Mouse (Mus musculus) liver, embryonic 16.5 days (tissue): ENCODE data around the gene Dthd1. TPM values are rescaled to one million over a fixed set of nuclear protein-coding genes. Genes with fewer than 3 reads are reported as not detected.
A peak's percentile ranks its signal among the peaks of the same experiment; 100 is the strongest.

Source experiments
- ATAC-seq: fragments of 200-750 bp; cut with Nextera tagmentation; 2 replicates; pipeline ENCODE4 v1.8.0; 2017; ENCODE audit warnings: low read depth, mild to moderate bottlenecking, moderate number of reproducible peaks, moderate library complexity
- H3K27ac ChIP-seq: fragments of 300-500 bp; sonication (generic); 2 replicates; pipeline ENCODE4 v1.5.1; 2014; ENCODE audit warnings: mild to moderate bottlenecking, low read length
- H3K27me3 ChIP-seq: fragments of 300-500 bp; sonication (generic); 2 replicates; pipeline ENCODE4 v1.6.1; 2014; ENCODE audit warnings: low read depth, low read length, mixed read lengths; ENCODE audit not compliant: control insufficient read depth, insufficient read depth
- H3K36me3 ChIP-seq: fragments of 300-500 bp; sonication (generic); 2 replicates; pipeline ENCODE4 v1.6.1; 2014; ENCODE audit warnings: mild to moderate bottlenecking; ENCODE audit not compliant: control insufficient read depth, insufficient read depth
- H3K4me1 ChIP-seq: fragments of 300-500 bp; sonication (generic); 2 replicates; pipeline ENCODE4 v1.6.1; 2014; ENCODE audit warnings: low read depth, low read length, mixed read lengths; ENCODE audit not compliant: control insufficient read depth
- H3K4me2 ChIP-seq: fragments of 300-500 bp; sonication (generic); 2 replicates; pipeline ENCODE4 v1.6.1; 2014; ENCODE audit warnings: low read depth, low read length, mixed read lengths
- H3K4me3 ChIP-seq: fragments of 300-500 bp; sonication (generic); 2 replicates; pipeline ENCODE4 v1.5.1; 2014; ENCODE audit warnings: low read depth, mild to moderate bottlenecking, low read length
- H3K9ac ChIP-seq: fragments of 300-500 bp; sonication (generic); 2 replicates; pipeline ENCODE4 v1.6.1; 2014; ENCODE audit warnings: low read depth, low read length
- H3K9me3 ChIP-seq: fragments of 300-500 bp; sonication (generic); replicated peaks from 2 replicates; pipeline ENCODE4 v1.6.1; 2016; ENCODE audit warnings: low read length; ENCODE audit not compliant: control insufficient read depth
- WGBS: fragments of 180-500 bp; shearing (Covaris S2); extraction: QIAGEN DNeasy Blood & Tissue Kit; methylation state at CpG from one replicate; pipeline ENCODE4 v1.1.7; 2014; ENCODE audit not compliant: insufficient replicate concordance; 5-methylcytosine and 5-hydroxymethylcytosine counted together
- polyA plus RNA-seq: library from polyadenylated mRNA; unstranded; fragments of >200 nt; fragmentation: Nextera tagmentation; extraction: Ambion mirVana; gene quantifications from 2 replicates; pipeline ENCODE4 v1.2.1, GENCODE M21; 2015

Dthd1 gene
- polyA plus RNA-seq, 1 experiment from 2014 or later = not detected

- no peaks in the 10 kb centered on the region for H3K36me3 ChIP-seq
- no peaks in the 10 kb centered on the region for H3K27me3 ChIP-seq
- ATAC-seq = no peak
- no peak overlapping the region for H3K4me3 ChIP-seq
- H3K9ac ChIP-seq = no peak overlapping the region
- H3K4me2 ChIP-seq = no peak overlapping the region
- H3K27ac ChIP-seq = no peak overlapping the region
- H3K9me3 ChIP-seq = no peaks in the 10 kb centered on the region
- no peaks in the 10 kb centered on the region for H3K4me1 ChIP-seq
- WGBS = 65% methylated on average over 5 of the region's 5 CpGs
These were observed 22.6 kb upstream of the Dthd1 start for GRCm38 (mm10) chr5:62790921-62791564.

GRCm38 (mm10) chr5:62792776-62793175 lies 20.8 kb upstream of the Dthd1 start:
- ATAC-seq = no peak
- H3K27ac ChIP-seq = no peak overlapping the region
- no peaks in the 10 kb centered on the region for H3K4me1 ChIP-seq
- H3K4me3 ChIP-seq = no peak overlapping the region
- no peaks in the 10 kb centered on the region for H3K27me3 ChIP-seq
- no peak overlapping the region for H3K9ac ChIP-seq
- no peaks in the 10 kb centered on the region for H3K36me3 ChIP-seq
- WGBS = 63% methylated on average over 1 of the region's 1 CpGs
- no peaks in the 10 kb centered on the region for H3K9me3 ChIP-seq
- no peak overlapping the region for H3K4me2 ChIP-seq

- Histone ChIP-seq H3K4me3 (no peak overlapping the region), H3K9me3 (no peaks in the 10 kb centered on the region), H3K4me1 (no peaks in the 10 kb centered on the region), H3K4me2 (no peak overlapping the region), H3K27me3 (no peaks in the 10 kb centered on the region), H3K36me3 (no peaks in the 10 kb centered on the region), H3K27ac (no peak overlapping the region), H3K9ac (no peak overlapping the region)
- ATAC-seq = no peak
- WGBS = 47% methylated on average over 1 of the region's 1 CpGs
These were observed 420 bp downstream of the Dthd1 start for GRCm38 (mm10) chr5:62814072-62814414.

GRCm38 (mm10) chr5:62815741-62816140 lies 2.1 kb downstream of the Dthd1 start:
- H3K4me3 ChIP-seq = no peak overlapping the region
- WGBS = 45% methylated on average over 1 of the region's 1 CpGs
- H3K27me3 ChIP-seq = no peaks in the 10 kb centered on the region
- H3K9me3 ChIP-seq = no peaks in the 10 kb centered on the region
- no peaks in the 10 kb centered on the region for H3K4me1 ChIP-seq
- ATAC-seq = no peak
- no peak overlapping the region for H3K4me2 ChIP-seq
- H3K36me3 ChIP-seq = no peaks in the 10 kb centered on the region
- H3K9ac ChIP-seq = no peak overlapping the region
- H3K27ac ChIP-seq = no peak overlapping the region

- H3K4me3 ChIP-seq = no peak overlapping the region
- WGBS = 56% methylated on average over 2 of the region's 2 CpGs
- H3K9me3 ChIP-seq = no peaks in the 10 kb centered on the region
- no peaks in the 10 kb centered on the region for H3K36me3 ChIP-seq
- H3K27ac ChIP-seq = no peak overlapping the region
- H3K9ac ChIP-seq = no peak overlapping the region
- H3K27me3 ChIP-seq = no peaks in the 10 kb centered on the region
- no peaks in the 10 kb centered on the region for H3K4me1 ChIP-seq
- H3K4me2 ChIP-seq = no peak overlapping the region
- no peak for ATAC-seq
These were observed 5.9 kb downstream of the Dthd1 start for GRCm38 (mm10) chr5:62819567-62819966.

- ATAC-seq = no peak
- no peak overlapping the region for H3K4me3 ChIP-seq
- no peak overlapping the region for H3K4me2 ChIP-seq
- H3K9me3 ChIP-seq = no peaks in the 10 kb centered on the region
- 55% methylated on average over 8 of the region's 8 CpGs for WGBS
- no peaks in the 10 kb centered on the region for H3K36me3 ChIP-seq
- H3K4me1 ChIP-seq = no peaks in the 10 kb centered on the region
- no peak overlapping the region for H3K9ac ChIP-seq
- H3K27me3 ChIP-seq = no peaks in the 10 kb centered on the region
- H3K27ac ChIP-seq = no peak overlapping the region
These were observed 7.0 kb downstream of the Dthd1 start for GRCm38 (mm10) chr5:62820363-62821271.

- WGBS = 69% methylated on average over 3 of the region's 3 CpGs
- H3K27ac ChIP-seq = no peak overlapping the region
- H3K9me3 ChIP-seq = no peaks in the 10 kb centered on the region
- no peak overlapping the region for H3K4me2 ChIP-seq
- H3K4me3 ChIP-seq = no peak overlapping the region
- no peak for ATAC-seq
- H3K4me1 ChIP-seq = no peaks in the 10 kb centered on the region
- no peaks in the 10 kb centered on the region for H3K27me3 ChIP-seq
- H3K9ac ChIP-seq = no peak overlapping the region
- H3K36me3 ChIP-seq = no peaks in the 10 kb centered on the region
These were observed 29.5 kb downstream of the Dthd1 start for GRCm38 (mm10) chr5:62842955-62843730.

GRCm38 (mm10) chr5:62846571-62847131 lies 33.0 kb downstream of the Dthd1 start:
- H3K27me3 ChIP-seq = no peaks in the 10 kb centered on the region
- no peaks in the 10 kb centered on the region for H3K9me3 ChIP-seq
- 50% methylated on average over 6 of the region's 6 CpGs for WGBS
- H3K9ac ChIP-seq = no peak overlapping the region
- no peak overlapping the region for H3K4me2 ChIP-seq
- H3K36me3 ChIP-seq = no peaks in the 10 kb centered on the region
- H3K4me3 ChIP-seq = no peak overlapping the region
- 0 out of 2 replicates have a peak overlapping the region, but pooled peaks have one; percentile 10 for H3K27ac ChIP-seq
- H3K4me1 ChIP-seq = no peaks in the 10 kb centered on the region
- ATAC-seq = no peak
